Mouse (Mus musculus): Measurements from ENCODE around the gene Ssh2.
A peak's percentile ranks its signal among the peaks of the same experiment; 100 is the strongest.

The Ssh2 gene

GRCm38 (mm10) chr11:77507426-77507825, 291.3 kb downstream of the Ssh2 start:
- no peak for DNase-seq (ENCODE audit: low read depth, low spot score)

- DNase-seq (ENCODE audit: low read depth, low spot score), result peak; percentile 82
Measured at GRCm38 (mm10) chr11:77508068-77509021, 292.3 kb downstream of the Ssh2 start.
